Mouse (Mus musculus): ENCODE measurements around the gene 1700067P10Rik. TPM values are rescaled to one million over a fixed set of nuclear protein-coding genes. Genes with fewer than 3 reads are reported as not detected.

1700067P10Rik gene
- not detected for total RNA-seq (2021)
- long read RNA-seq, experiment 1 = 0 reads
- long read RNA-seq, experiment 2 = 0 reads

- DNase-seq = no peak
These were observed at the start of gene 1700067P10Rik for GRCm38 (mm10) chr17:48089019-48089418. 1700067P10Rik (plus strand) TSS chr17:48089319.

GRCm38 (mm10) chr17:48041351-48042287 is 47.5 kb upstream of the 1700067P10Rik start:
- peak; percentile 59 to 70 for DNase-seq

GRCm38 (mm10) chr17:48043154-48043880 is 45.8 kb upstream of the 1700067P10Rik start:
- no peak for DNase-seq

- DNase-seq = peak; percentile 84 to 85
These were observed 43.5 kb upstream of the 1700067P10Rik start for GRCm38 (mm10) chr17:48045631-48046030.

DNA sequence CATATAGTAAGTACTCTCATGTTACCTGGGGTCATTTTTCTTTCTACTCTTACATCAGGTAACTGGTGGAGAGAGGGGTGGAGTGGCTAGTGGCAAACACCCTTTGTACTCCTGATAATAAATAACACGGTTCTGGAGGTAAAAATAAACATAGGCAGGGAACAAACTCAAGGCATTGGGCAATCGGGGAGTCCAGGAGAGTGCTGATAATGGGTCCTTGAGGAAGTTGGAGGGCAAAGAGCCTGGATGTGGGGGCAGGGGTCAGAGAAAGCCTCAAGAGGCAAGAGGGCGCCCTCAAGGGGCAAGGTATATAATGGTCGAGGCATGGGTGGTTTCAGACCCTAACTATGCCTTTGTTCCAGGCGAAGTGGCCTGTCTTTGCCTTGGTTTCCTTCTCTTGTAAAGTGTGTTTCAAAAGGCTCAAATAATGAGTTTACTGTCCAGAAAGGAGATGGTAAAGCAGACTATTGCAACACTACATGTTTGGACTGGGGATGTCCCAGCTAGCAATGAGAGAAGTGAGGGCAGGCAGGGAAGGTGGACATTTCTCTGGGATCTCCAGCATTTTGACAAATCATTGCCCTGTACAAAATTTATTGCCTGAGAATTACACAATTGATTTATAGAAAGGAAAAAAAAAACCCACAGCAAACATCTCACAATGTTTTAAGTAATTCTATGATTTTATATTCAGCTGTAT is 37.3 kb upstream of the 1700067P10Rik start:
- DNase-seq = no peak

DNA sequence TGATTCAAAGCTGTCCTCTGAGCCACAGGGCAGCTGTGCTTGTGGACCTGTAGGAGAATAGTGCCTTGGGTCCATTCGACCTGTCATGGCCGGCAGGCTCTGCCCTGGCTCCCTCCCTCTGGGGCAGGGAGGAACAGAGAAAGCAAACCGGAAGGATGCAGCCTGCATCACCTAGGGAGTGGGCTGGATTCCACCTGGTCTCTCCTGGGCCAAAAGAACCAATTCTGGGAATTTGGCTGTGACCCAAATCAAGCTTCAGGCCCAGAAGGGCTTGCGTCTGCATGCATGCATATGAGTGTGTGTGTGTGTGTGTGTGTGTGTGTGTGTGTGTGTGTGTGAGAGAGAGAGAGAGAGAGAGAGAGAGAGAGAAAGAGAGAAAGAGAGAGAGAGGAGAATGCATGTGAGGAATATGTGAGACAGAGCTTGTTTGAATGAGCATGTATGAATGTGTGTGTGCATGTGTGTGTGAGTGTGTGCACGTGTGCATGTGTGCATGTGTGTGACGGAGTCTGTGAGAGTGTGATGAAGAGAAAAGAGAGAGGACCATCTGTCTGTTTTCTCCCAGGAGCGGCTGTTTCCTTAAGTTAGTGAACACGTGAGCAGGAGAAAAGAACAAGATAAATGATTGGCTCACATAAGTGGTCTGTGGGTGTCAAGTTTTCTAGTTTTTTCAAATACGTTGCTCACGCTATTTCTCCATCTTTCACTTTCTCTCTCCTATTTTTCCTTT is 36.6 kb upstream of the 1700067P10Rik start:
- no peak for DNase-seq

DNA sequence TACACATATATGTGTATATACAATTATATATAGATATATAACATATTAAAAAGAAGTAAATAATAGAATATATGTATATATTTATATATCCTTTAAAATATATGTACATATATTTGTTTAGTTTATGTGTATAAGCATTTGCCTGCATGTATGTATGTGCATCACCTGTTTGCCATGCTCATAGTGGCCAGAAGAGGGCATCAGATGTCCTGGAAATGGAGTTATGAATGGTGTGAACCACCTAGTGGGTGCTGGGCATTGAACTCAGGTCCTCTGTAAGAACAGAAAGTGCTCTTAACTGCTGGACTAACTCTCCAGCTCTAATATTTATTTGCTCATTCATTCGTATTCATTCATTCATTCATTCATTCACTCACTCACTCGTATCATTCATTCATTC is 35.5 kb upstream of the 1700067P10Rik start:
- no peak for DNase-seq

GRCm38 (mm10) chr17:48055076-48055816 is 33.9 kb upstream of the 1700067P10Rik start:
- no peak for DNase-seq

GRCm38 (mm10) chr17:48057382-48057781 is 31.7 kb upstream of the 1700067P10Rik start:
- no peak for DNase-seq

- DNase-seq = no peak
These were observed 24.8 kb upstream of the 1700067P10Rik start for GRCm38 (mm10) chr17:48064196-48064843.

- DNase-seq = no peak
These were observed 24.0 kb upstream of the 1700067P10Rik start for GRCm38 (mm10) chr17:48065081-48065501.

- no peak for DNase-seq
These were observed 22.0 kb upstream of the 1700067P10Rik start for GRCm38 (mm10) chr17:48067083-48067614.

- DNase-seq = no peak
These were observed 21.4 kb upstream of the 1700067P10Rik start for GRCm38 (mm10) chr17:48067729-48068128.

- DNase-seq = no peak
These were observed 8.5 kb upstream of the 1700067P10Rik start for GRCm38 (mm10) chr17:48080626-48081025.

- no peak for DNase-seq
These were observed 327 bp downstream of the 1700067P10Rik start for GRCm38 (mm10) chr17:48089446-48089845.

- no peak for DNase-seq
These were observed 1.2 kb downstream of the 1700067P10Rik start for GRCm38 (mm10) chr17:48090305-48090704.

- DNase-seq = no peak
These were observed 4.2 kb downstream of the 1700067P10Rik start for GRCm38 (mm10) chr17:48093286-48093817.

- no peak for DNase-seq
These were observed 5.9 kb downstream of the 1700067P10Rik start for GRCm38 (mm10) chr17:48094820-48095680.

- DNase-seq = no peak
These were observed 6.6 kb downstream of the 1700067P10Rik start for GRCm38 (mm10) chr17:48095718-48096121.
